Mouse (Mus musculus) urinary bladder, adult 2 months (tissue): ENCODE measurements around the gene Tspan31. TPM values are rescaled to one million over a fixed set of nuclear protein-coding genes. Genes with fewer than 3 reads are reported as not detected.

Source experiments
- DNase-seq: peaks from one replicate; pipeline ENCODE4 v3.0.0; 2022; ENCODE audit warnings: low spot score
- polyA plus RNA-seq: library from polyadenylated mRNA; depleted of rRNA; stranded (reverse); fragments of >200 nt; gene quantifications from 2 replicates; pipeline ENCODE4 v1.2.3, GENCODE M21; 2012; rRNA removed

Tspan31 gene
- polyA plus RNA-seq, 1 experiment: 79.5 TPM

GRCm38 (mm10) chr10:127042468-127043115, 27.5 kb downstream of the Tspan31 start:
- DNase-seq: no peak

GRCm38 (mm10) chr10:127041774-127042338, 28.2 kb downstream of the Tspan31 start:
- peak; percentile 87 for DNase-seq

GRCm38 (mm10) chr10:127041274-127041766, 28.7 kb downstream of the Tspan31 start, which contains the start of the genes Mettl1 and Eef1akmt3:
Gene Mettl1, plus strand, starts transcription at chr10:127041414.
Gene Eef1akmt3, minus strand, starts transcription at chr10:127041513.
- peak; percentile 52 for DNase-seq

- DNase-seq: no peak
Measured at GRCm38 (mm10) chr10:127040569-127041214, 29.4 kb downstream of the Tspan31 start.

- no peak for DNase-seq
Measured at GRCm38 (mm10) chr10:127037641-127038040, 32.4 kb downstream of the Tspan31 start.

GRCm38 (mm10) chr10:127036273-127036672, 33.8 kb downstream of the Tspan31 start:
- no peak for DNase-seq

- DNase-seq: no peak
Measured at GRCm38 (mm10) chr10:127033301-127033741, 36.7 kb downstream of the Tspan31 start.

- peak; percentile 90 for DNase-seq
Measured at GRCm38 (mm10) chr10:127030336-127031296, 39.4 kb downstream of the Tspan31 start, which contains the start of gene Tsfm. Gene Tsfm, minus strand, starts transcription at chr10:127030840.

- no peak for DNase-seq
Measured at GRCm38 (mm10) chr10:127018422-127018821, 51.6 kb downstream of the Tspan31 start.

Other genes with a start within 250 kb of the Tspan31 start
- gene Atp23, start 168.9 kb downstream of the Tspan31 start, polyA plus RNA-seq: 5.7 and 7.5 TPM in 2 replicates
- gene Ctdsp2, start 91.5 kb downstream of the Tspan31 start, polyA plus RNA-seq: 146 and 191 TPM in 2 replicates
- gene Avil, start 69.6 kb downstream of the Tspan31 start, polyA plus RNA-seq: 0.28 and 0.53 TPM in 2 replicates
- 29.5 and 36.9 TPM in 2 replicates for gene Tsfm, start 39.4 kb downstream of the Tspan31 start, polyA plus RNA-seq
- 26.9 and 33.6 TPM in 2 replicates for gene Mettl1, start 28.9 kb downstream of the Tspan31 start, polyA plus RNA-seq
- gene Eef1akmt3, start 28.8 kb downstream of the Tspan31 start, polyA plus RNA-seq: 0.78 and 1.1 TPM in 2 replicates
- 0.28 and 0.50 TPM in 2 replicates for gene Cyp27b1, start 22.0 kb downstream of the Tspan31 start, polyA plus RNA-seq
- 3.5 and 4.9 TPM in 2 replicates for gene March9, start 10.1 kb downstream of the Tspan31 start, polyA plus RNA-seq
- 252 and 268 TPM in 2 replicates for gene Cdk4, start 6.7 kb downstream of the Tspan31 start, polyA plus RNA-seq
- gene Agap2, start 5.0 kb upstream of the Tspan31 start, polyA plus RNA-seq: 2.5 and 5.4 TPM in 2 replicates
- 53.9 and 72.8 TPM in 2 replicates for gene Os9, start 50.9 kb upstream of the Tspan31 start, polyA plus RNA-seq
- gene B4galnt1, start 95.0 kb upstream of the Tspan31 start, polyA plus RNA-seq: 6.2 and 7.9 TPM in 2 replicates
- gene Slc26a10, start 110.4 kb upstream of the Tspan31 start, polyA plus RNA-seq: 0.72 and 1.5 TPM in 2 replicates
- gene Arhgef25, start 119.8 kb upstream of the Tspan31 start, polyA plus RNA-seq: 178 and 188 TPM in 2 replicates
- 193 and 272 TPM in 2 replicates for gene Dtx3, start 125.5 kb upstream of the Tspan31 start, polyA plus RNA-seq
- 47.7 and 48.4 TPM in 2 replicates for gene Pip4k2c, start 141.3 kb upstream of the Tspan31 start, polyA plus RNA-seq
- gene Kif5a, start 193.1 kb upstream of the Tspan31 start, polyA plus RNA-seq: 5.9 and 6.6 TPM in 2 replicates
- gene Dctn2, start 196.1 kb upstream of the Tspan31 start, polyA plus RNA-seq: 173 and 201 TPM in 2 replicates
- 19.8 and 42.1 TPM in 2 replicates for gene Mbd6, start 218.8 kb upstream of the Tspan31 start, polyA plus RNA-seq
- gene Mars, start 241.5 kb upstream of the Tspan31 start, polyA plus RNA-seq: 44.7 and 47.7 TPM in 2 replicates